Mouse (Mus musculus): Measurements from ENCODE around the gene Plppr1. TPM values are rescaled to one million over a fixed set of nuclear protein-coding genes. Genes with fewer than 3 reads are reported as not detected.

Gene Plppr1
- total RNA-seq (2015; ENCODE audit: low replicate concordance) (not detected in 2 replicates), total RNA-seq (2017; ENCODE audit: low replicate concordance) (0.28 TPM in 1 of 2 replicates, not detected in the other)

DNA sequence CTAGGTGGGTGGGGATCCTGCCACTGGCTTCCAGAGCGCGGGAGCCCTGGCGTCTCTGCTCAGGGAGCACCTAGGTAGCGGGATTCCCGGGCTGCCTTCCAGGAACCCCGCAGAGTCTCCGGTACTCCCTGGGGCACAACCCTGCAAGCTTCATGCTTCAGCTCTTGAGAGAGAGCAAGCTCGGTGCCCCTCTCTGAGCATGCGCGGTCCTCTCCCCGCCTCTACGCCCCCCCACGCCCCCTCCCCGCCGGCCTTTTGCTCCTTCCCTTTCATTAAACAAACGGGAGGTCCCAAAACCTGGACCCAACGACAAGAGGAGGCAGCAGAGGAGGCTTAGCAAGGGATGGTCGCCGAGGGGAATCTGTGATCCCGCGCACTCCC is at the start of gene Plppr1:
Plppr1 (plus strand) TSS at position 253 of the 381 bp plus-strand sequence.
- ATAC-seq (replicated peaks; ENCODE audit: low FRiP score, poor library complexity, severe bottlenecking), result no peak

- ATAC-seq (replicated peaks; ENCODE audit: low FRiP score, poor library complexity, severe bottlenecking), result no peak
Measured at GRCm38 (mm10) chr4:49016701-49017100, 42.4 kb upstream of the Plppr1 start.

GRCm38 (mm10) chr4:49023221-49023620 is 35.9 kb upstream of the Plppr1 start:
- ATAC-seq (replicated peaks; ENCODE audit: low FRiP score, poor library complexity, severe bottlenecking), result no peak

GRCm38 (mm10) chr4:49038311-49038710 is 20.8 kb upstream of the Plppr1 start:
- ATAC-seq (replicated peaks; ENCODE audit: low FRiP score, poor library complexity, severe bottlenecking), result no peak

GRCm38 (mm10) chr4:49039854-49040253 is 19.2 kb upstream of the Plppr1 start:
- no peak for ATAC-seq (replicated peaks; ENCODE audit: low FRiP score, poor library complexity, severe bottlenecking)

DNA sequence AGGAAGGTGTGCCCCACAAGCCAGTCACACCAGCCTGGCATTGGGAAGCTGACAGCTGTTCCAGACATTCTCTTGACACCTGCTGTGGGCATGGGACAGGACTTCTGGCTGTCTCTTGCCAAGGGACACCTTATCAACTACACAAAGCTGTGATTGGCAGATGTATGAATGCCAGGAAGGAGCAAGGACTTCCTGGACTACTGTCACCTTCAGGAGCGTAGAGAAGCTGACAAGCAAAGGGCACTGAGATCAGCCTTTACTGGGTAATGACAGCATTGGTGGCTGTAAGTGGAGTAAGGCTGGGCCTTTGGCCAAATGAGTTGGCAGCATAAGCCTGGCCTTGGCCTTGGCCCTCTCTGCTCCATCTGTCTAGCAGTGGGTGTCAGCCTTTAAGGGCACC is 17.4 kb upstream of the Plppr1 start:
- no peak for ATAC-seq (replicated peaks; ENCODE audit: low FRiP score, poor library complexity, severe bottlenecking)

DNA sequence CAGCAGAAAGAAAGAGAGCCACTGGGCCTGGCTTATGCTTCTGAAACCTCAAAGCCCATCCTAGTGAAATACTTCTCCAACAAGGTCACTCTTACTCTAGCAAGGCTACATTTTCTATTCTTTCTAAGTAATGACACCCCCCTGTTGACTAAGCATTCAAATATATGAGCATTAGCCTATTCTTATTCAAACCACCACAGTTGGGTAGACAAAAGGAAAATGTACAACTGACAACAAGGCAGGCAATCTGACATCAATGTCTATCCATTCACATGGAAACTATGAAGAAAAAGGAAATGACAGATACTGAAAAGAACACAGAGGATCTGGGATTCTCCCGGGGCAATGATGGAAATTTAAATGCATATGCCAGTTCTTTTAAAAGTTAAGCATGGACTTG is 8.4 kb upstream of the Plppr1 start:
- ATAC-seq (replicated peaks; ENCODE audit: low FRiP score, poor library complexity, severe bottlenecking), result no peak

- no peak for ATAC-seq (replicated peaks; ENCODE audit: low FRiP score, poor library complexity, severe bottlenecking)
Measured at GRCm38 (mm10) chr4:49057916-49058315, 1.2 kb upstream of the Plppr1 start.

- ATAC-seq (replicated peaks; ENCODE audit: low FRiP score, poor library complexity, severe bottlenecking), result no peak
Measured at GRCm38 (mm10) chr4:49058557-49058956, 516 bp upstream of the Plppr1 start.

DNA sequence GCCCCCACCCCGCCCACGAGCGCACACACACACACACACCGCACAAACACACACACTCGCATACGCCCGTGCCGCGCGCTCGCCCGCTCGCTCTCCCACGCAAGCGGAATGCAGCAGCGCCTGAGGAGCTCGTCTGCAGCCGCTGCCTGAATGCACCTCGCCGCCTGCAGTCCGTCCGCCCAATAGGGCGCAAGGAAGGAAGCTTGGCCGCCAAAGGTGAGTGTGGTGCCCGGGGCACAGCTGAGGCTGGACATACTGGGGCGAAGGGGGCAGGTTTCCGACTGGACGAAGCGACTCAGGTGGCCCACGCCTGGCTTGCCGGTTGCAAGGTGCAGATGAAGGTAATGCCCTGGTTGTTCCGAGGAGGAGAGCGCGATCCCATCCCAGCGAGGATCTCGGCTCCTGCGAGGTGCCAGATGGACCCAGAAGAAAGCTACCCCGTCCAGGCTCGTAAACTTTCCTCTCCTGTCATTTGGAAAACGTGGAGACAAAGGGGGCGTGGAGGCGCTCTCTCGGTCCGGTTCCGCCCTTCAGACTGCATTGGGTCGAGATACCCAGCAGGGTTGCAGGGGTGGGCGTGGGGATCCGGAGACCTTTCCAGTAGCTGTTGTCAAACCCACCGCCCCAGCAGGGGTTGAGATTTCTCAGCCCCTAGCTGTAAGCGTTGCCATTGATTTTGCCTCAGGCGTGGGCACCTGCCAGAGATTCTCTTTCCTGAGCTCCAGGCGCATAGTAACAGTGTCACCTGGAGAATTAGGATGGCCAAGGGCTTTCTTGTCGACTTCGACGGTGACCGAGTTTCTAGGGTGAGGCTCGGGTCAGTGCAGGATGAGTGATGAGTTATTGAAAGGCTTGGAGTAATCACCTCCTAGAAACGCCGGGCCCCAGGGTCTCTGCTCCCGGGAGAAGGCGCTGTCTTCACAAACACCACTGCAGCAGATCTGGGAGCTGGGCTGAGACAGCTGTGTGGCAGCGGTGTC is 619 bp downstream of the Plppr1 start:
- ATAC-seq (replicated peaks; ENCODE audit: low FRiP score, poor library complexity, severe bottlenecking), result no peak

GRCm38 (mm10) chr4:49069471-49069870 is 10.4 kb downstream of the Plppr1 start:
- no peak for ATAC-seq (replicated peaks; ENCODE audit: low FRiP score, poor library complexity, severe bottlenecking)

GRCm38 (mm10) chr4:49072886-49073285 is 13.8 kb downstream of the Plppr1 start:
- no peak for ATAC-seq (replicated peaks; ENCODE audit: low FRiP score, poor library complexity, severe bottlenecking)

GRCm38 (mm10) chr4:49075881-49076280 is 16.8 kb downstream of the Plppr1 start:
- ATAC-seq (replicated peaks; ENCODE audit: low FRiP score, poor library complexity, severe bottlenecking), result no peak

DNA sequence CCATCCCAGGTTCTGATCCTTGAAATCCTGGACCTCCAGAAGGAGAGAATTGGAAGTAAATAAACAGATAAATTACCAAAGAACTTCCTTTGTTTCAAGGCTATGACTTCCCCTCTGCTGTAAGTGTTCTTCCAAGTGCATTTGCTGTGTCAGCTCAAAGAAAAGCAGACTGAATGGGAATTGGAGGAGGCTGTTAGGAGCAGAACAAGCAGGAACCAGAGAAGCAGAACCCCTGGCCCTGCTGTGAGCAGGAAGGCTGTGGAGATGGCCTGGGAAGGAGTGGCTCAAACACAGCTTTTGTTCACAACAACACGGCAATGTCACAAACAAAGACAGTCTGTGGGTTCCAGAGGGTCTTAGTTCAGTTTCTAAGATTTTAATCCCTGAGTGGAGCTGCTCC is 20.3 kb downstream of the Plppr1 start:
- ATAC-seq (replicated peaks; ENCODE audit: low FRiP score, poor library complexity, severe bottlenecking), result no peak

- ATAC-seq (replicated peaks; ENCODE audit: low FRiP score, poor library complexity, severe bottlenecking), result no peak
Measured at GRCm38 (mm10) chr4:49088205-49088604, 29.1 kb downstream of the Plppr1 start.

DNA sequence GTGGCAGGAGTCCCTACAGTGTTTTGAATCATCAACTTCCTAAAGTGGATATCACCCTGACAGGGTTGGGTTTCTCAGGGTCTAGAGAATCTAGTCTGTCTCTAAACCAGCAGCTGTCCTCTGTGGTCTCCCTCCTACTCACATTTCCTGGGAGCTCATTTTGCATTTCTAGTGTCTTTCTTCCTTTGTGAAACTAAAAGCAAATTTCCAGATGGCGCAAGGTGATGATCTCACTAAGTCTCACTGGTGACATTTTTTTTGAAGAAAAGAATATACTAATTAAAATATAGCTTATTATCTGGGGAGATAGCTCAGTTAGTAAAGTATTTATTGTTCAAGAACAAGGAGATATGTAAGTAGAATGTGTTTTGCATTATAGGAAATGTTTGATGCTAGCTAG is 31.4 kb downstream of the Plppr1 start:
- ATAC-seq (replicated peaks; ENCODE audit: low FRiP score, poor library complexity, severe bottlenecking), result no peak

- no peak for ATAC-seq (replicated peaks; ENCODE audit: low FRiP score, poor library complexity, severe bottlenecking)
Measured at GRCm38 (mm10) chr4:49099448-49099847, 40.4 kb downstream of the Plppr1 start.

DNA sequence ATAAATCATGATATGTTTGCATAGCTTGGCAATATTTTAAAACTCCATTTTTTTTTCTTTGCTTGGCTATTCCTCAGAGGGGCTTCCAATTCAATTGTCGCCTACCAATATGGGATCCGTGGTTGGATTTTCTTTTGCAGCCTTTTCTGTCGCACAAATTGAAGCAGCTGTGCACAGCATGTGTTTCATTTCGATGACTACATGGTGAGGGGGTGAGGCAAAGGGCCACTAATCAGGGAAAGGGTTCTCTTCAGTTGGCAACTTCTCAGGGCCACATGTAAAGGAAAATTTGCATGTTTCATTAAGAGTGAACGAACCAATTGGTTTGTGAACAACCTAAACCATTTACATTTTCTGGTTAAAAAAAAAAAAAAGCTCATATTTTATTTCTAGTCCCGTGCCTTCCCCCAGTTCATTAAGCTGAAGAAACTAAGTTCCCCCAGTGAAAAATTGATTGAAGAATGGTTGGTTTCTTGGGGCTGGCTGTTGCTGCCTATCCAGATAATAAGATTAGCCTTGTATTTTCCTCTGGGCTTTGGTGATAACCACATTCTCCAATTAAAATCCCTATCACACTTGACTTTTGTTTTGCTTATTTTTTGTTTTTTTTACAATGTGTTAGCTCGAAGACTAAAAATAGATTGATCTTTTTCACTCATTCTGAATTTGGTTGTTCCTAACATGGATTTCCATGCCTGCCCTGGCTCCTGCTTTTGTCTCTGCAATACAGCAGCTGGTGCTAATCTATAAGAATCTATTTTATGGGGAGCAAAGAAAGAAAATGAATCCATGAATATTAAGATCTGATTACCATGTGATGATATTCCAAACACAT is 43.1 kb downstream of the Plppr1 start:
- no peak for ATAC-seq (replicated peaks; ENCODE audit: low FRiP score, poor library complexity, severe bottlenecking)

DNA sequence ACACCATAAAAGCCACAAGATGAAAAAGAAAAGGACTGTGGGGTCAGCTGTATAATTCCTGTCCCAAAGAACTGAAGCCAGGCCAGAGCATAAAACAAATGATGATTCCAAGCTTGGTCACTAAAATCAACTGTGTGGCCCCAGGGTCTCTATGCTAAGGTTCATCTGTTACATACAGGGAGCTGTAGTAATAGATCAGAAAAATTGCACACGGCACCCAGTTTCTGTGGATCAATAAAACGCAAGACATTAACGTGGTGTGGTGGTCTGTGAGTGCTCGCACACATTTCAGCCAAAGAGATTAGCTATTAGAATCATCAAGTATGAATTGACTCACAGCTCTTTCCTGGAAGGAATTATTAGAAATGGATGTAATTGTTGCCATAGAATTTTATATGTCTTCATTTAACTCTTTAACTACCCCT is 43.7 kb downstream of the Plppr1 start:
- no peak for ATAC-seq (replicated peaks; ENCODE audit: low FRiP score, poor library complexity, severe bottlenecking)

GRCm38 (mm10) chr4:49104860-49105259 is 45.8 kb downstream of the Plppr1 start:
- ATAC-seq (replicated peaks; ENCODE audit: low FRiP score, poor library complexity, severe bottlenecking), result no peak

- no peak for ATAC-seq (replicated peaks; ENCODE audit: low FRiP score, poor library complexity, severe bottlenecking)
Measured at GRCm38 (mm10) chr4:49107895-49108294, 48.8 kb downstream of the Plppr1 start.

Data from erythroblast, adult 5-6 weeks (primary cell).